Mouse (Mus musculus): Measurements from ENCODE around the gene Zfp958. TPM values are rescaled to one million over a fixed set of nuclear protein-coding genes. Genes with fewer than 3 reads are reported as not detected.
"Not testable (repeated sequence)": the region's sequence is repeated elsewhere in the genome, so short reads cannot be mapped to it uniquely, and the experiment has no call there.

The Zfp958 gene
- polyA plus RNA-seq, 1 experiment = not detected

- Histone ChIP-seq H3K9me3 (ENCODE audit: control insufficient read depth, low read length) (peaks cover 9% of the 10 kb centered on the region), H3K4me3 (replicated peaks) (no peak overlapping the region), H3K36me3 (ENCODE audit: control insufficient read depth) (no peaks in the 10 kb centered on the region), H3K4me1 (ENCODE audit: control insufficient read depth) (no peaks in the 10 kb centered on the region), H3K27me3 (ENCODE audit: control insufficient read depth) (no peaks in the 10 kb centered on the region)
- no peak for TF ChIP-seq TAL1 (IDR thresholded peaks at IDR 0.05; ENCODE audit: low read length)
- no peak for TF ChIP-seq GATA1 (IDR thresholded peaks at IDR 0.05; ENCODE audit: low read length)
Measured at GRCm38 (mm10) chr8:4637071-4637470, 24.1 kb downstream of the Zfp958 start.

GRCm38 (mm10) chr8:4642974-4643373 is 30.0 kb downstream of the Zfp958 start:
- not testable (repeated sequence) for H3K36me3 ChIP-seq (ENCODE audit: control insufficient read depth); H3K4me1 ChIP-seq (ENCODE audit: control insufficient read depth); H3K9me3 ChIP-seq (ENCODE audit: control insufficient read depth, low read length); H3K4me3 ChIP-seq (replicated peaks); H3K27me3 ChIP-seq (ENCODE audit: control insufficient read depth)

- H3K36me3 ChIP-seq (ENCODE audit: control insufficient read depth) = no peaks in the 10 kb centered on the region
- no peak overlapping the region for H3K4me3 ChIP-seq (replicated peaks)
- H3K27me3 ChIP-seq (ENCODE audit: control insufficient read depth) = no peaks in the 10 kb centered on the region
- no peaks in the 10 kb centered on the region for H3K4me1 ChIP-seq (ENCODE audit: control insufficient read depth)
- H3K9me3 ChIP-seq (ENCODE audit: control insufficient read depth, low read length) = peaks cover 11% of the 10 kb centered on the region
- TF ChIP-seq TAL1 (IDR thresholded peaks at IDR 0.05; ENCODE audit: low read length) = no peak
- TF ChIP-seq GATA1 (IDR thresholded peaks at IDR 0.05; ENCODE audit: low read length) = no peak
Measured at GRCm38 (mm10) chr8:4656536-4656935, 43.6 kb downstream of the Zfp958 start.

GRCm38 (mm10) chr8:4675191-4676003 is 62.4 kb downstream of the Zfp958 start:
- peaks cover 24% of the 10 kb centered on the region for H3K4me1 ChIP-seq (ENCODE audit: control insufficient read depth)
- peaks cover 25% of the 10 kb centered on the region for H3K9me3 ChIP-seq (ENCODE audit: control insufficient read depth, low read length)
- H3K4me3 ChIP-seq (replicated peaks) = no peak overlapping the region
- no peaks in the 10 kb centered on the region for H3K27me3 ChIP-seq (ENCODE audit: control insufficient read depth)
- no peaks in the 10 kb centered on the region for H3K36me3 ChIP-seq (ENCODE audit: control insufficient read depth)
- TF ChIP-seq TAL1 (IDR thresholded peaks at IDR 0.05; ENCODE audit: low read length) = no peak
- no peak for TF ChIP-seq GATA1 (IDR thresholded peaks at IDR 0.05; ENCODE audit: low read length)

GRCm38 (mm10) chr8:4676586-4676985 is 63.6 kb downstream of the Zfp958 start:
- H3K4me3 ChIP-seq (replicated peaks) = peak overlapping the region; percentile 95
- H3K4me1 ChIP-seq (ENCODE audit: control insufficient read depth) = peaks cover 24% of the 10 kb centered on the region
- H3K27me3 ChIP-seq (ENCODE audit: control insufficient read depth) = no peaks in the 10 kb centered on the region
- TF ChIP-seq TAL1 (IDR thresholded peaks at IDR 0.05; ENCODE audit: low read length) (no peak), GATA1 (IDR thresholded peaks at IDR 0.05; ENCODE audit: low read length) (no peak)
- no peaks in the 10 kb centered on the region for H3K36me3 ChIP-seq (ENCODE audit: control insufficient read depth)
- peaks cover 22% of the 10 kb centered on the region for H3K9me3 ChIP-seq (ENCODE audit: control insufficient read depth, low read length)

GRCm38 (mm10) chr8:4677265-4678217 is 64.6 kb downstream of the Zfp958 start:
- Histone ChIP-seq H3K36me3 (ENCODE audit: control insufficient read depth) (no peaks in the 10 kb centered on the region), H3K9me3 (ENCODE audit: control insufficient read depth, low read length) (peaks cover 22% of the 10 kb centered on the region), H3K4me1 (ENCODE audit: control insufficient read depth) (peaks cover 24% of the 10 kb centered on the region), H3K4me3 (replicated peaks) (peak overlapping the region; percentile 95), H3K27me3 (ENCODE audit: control insufficient read depth) (no peaks in the 10 kb centered on the region)
- no peak for TF ChIP-seq GATA1 (IDR thresholded peaks at IDR 0.05; ENCODE audit: low read length)
- no peak for TF ChIP-seq TAL1 (IDR thresholded peaks at IDR 0.05; ENCODE audit: low read length)

GRCm38 (mm10) chr8:4678218-4678907 is 65.4 kb downstream of the Zfp958 start:
- H3K4me3 ChIP-seq (replicated peaks) = peak overlapping the region; percentile 95
- H3K36me3 ChIP-seq (ENCODE audit: control insufficient read depth) = no peaks in the 10 kb centered on the region
- TF ChIP-seq GATA1 (IDR thresholded peaks at IDR 0.05; ENCODE audit: low read length) = no peak
- no peak for TF ChIP-seq TAL1 (IDR thresholded peaks at IDR 0.05; ENCODE audit: low read length)
- peaks cover 24% of the 10 kb centered on the region for H3K4me1 ChIP-seq (ENCODE audit: control insufficient read depth)
- peaks cover 22% of the 10 kb centered on the region for H3K9me3 ChIP-seq (ENCODE audit: control insufficient read depth, low read length)
- no peaks in the 10 kb centered on the region for H3K27me3 ChIP-seq (ENCODE audit: control insufficient read depth)

- Histone ChIP-seq H3K27me3 (ENCODE audit: control insufficient read depth) (no peaks in the 10 kb centered on the region), H3K4me3 (replicated peaks) (peak overlapping the region; percentile 95), H3K4me1 (ENCODE audit: control insufficient read depth) (peaks cover 24% of the 10 kb centered on the region), H3K9me3 (ENCODE audit: control insufficient read depth, low read length) (peaks cover 22% of the 10 kb centered on the region), H3K36me3 (ENCODE audit: control insufficient read depth) (no peaks in the 10 kb centered on the region)
- TF ChIP-seq TAL1 (IDR thresholded peaks at IDR 0.05; ENCODE audit: low read length) (no peak), GATA1 (IDR thresholded peaks at IDR 0.05; ENCODE audit: low read length) (no peak)
Measured at GRCm38 (mm10) chr8:4678908-4679545, 66.1 kb downstream of the Zfp958 start.

Data from erythroblast, embryonic 14.5 days (primary cell).